Mouse (Mus musculus): ENCODE data around the gene F930015N05Rik. TPM values are rescaled to one million over a fixed set of nuclear protein-coding genes. Genes with fewer than 3 reads are reported as not detected.

Gene F930015N05Rik
- total and polyA plus RNA-seq, 2 experiments, result not detected

GRCm38 (mm10) chr11:64397612-64398011 lies 38.8 kb downstream of the F930015N05Rik start:
- TF ChIP-seq CTCF (IDR thresholded peaks at IDR 0.05; ENCODE audit: low read depth, low read length), result no peak
- TF ChIP-seq POLR2A (IDR thresholded peaks at IDR 0.05; ENCODE audit: extremely low read depth, insufficient read depth, low read length), result no peak
- H3K79me2 ChIP-seq (ENCODE audit: control insufficient read depth, insufficient read depth, low read length), result no peaks in the 10 kb centered on the region
- H3K27ac ChIP-seq (replicated peaks; ENCODE audit: insufficient read depth, low read depth, low read length), result no peak overlapping the region
- 32% methylated on average over 3 of the region's 3 CpGs for WGBS
- H3K9ac ChIP-seq (ENCODE audit: low read depth, low read length), result no peak overlapping the region
- no peaks in the 10 kb centered on the region for H3K36me3 ChIP-seq (ENCODE audit: control insufficient read depth, insufficient read depth, low read length)
- no peaks in the 10 kb centered on the region; the same call in 1 of the 2 replicates for H3K4me1 ChIP-seq (ENCODE audit: control insufficient read depth, insufficient read depth, low read length)
- no peak overlapping the region for H3K4me3 ChIP-seq (ENCODE audit: insufficient read depth, low read depth, low read length)
- DNase-seq (ENCODE audit: extremely low read depth, low read depth, low spot score), result peak; percentile 83
- H3K27me3 ChIP-seq (ENCODE audit: control insufficient read depth, insufficient read depth, low read length), result no peaks in the 10 kb centered on the region

GRCm38 (mm10) chr11:64396949-64397348 lies 39.5 kb downstream of the F930015N05Rik start:
- no peak for TF ChIP-seq POLR2A (IDR thresholded peaks at IDR 0.05; ENCODE audit: extremely low read depth, insufficient read depth, low read length)
- TF ChIP-seq CTCF (IDR thresholded peaks at IDR 0.05; ENCODE audit: low read depth, low read length), result no peak
- no peaks in the 10 kb centered on the region for H3K36me3 ChIP-seq (ENCODE audit: control insufficient read depth, insufficient read depth, low read length)
- H3K4me3 ChIP-seq (ENCODE audit: insufficient read depth, low read depth, low read length), result no peak overlapping the region
- no peaks in the 10 kb centered on the region for H3K79me2 ChIP-seq (ENCODE audit: control insufficient read depth, insufficient read depth, low read length)
- WGBS, result 72% methylated on average over 6 of the region's 6 CpGs
- no peaks in the 10 kb centered on the region for H3K27me3 ChIP-seq (ENCODE audit: control insufficient read depth, insufficient read depth, low read length)
- no peaks in the 10 kb centered on the region; the same call in 1 of the 2 replicates for H3K4me1 ChIP-seq (ENCODE audit: control insufficient read depth, insufficient read depth, low read length)
- H3K27ac ChIP-seq (replicated peaks; ENCODE audit: insufficient read depth, low read depth, low read length), result no peak overlapping the region
- no peak overlapping the region for H3K9ac ChIP-seq (ENCODE audit: low read depth, low read length)
- DNase-seq (ENCODE audit: extremely low read depth, low read depth, low spot score), result no peak

- Histone ChIP-seq H3K79me2 (ENCODE audit: control insufficient read depth, insufficient read depth, low read length) (no peaks in the 10 kb centered on the region), H3K4me1 (ENCODE audit: control insufficient read depth, insufficient read depth, low read length) (no peaks in the 10 kb centered on the region; the same call in 1 of the 2 replicates), H3K27ac (replicated peaks; ENCODE audit: insufficient read depth, low read depth, low read length) (no peak overlapping the region), H3K36me3 (ENCODE audit: control insufficient read depth, insufficient read depth, low read length) (no peaks in the 10 kb centered on the region), H3K9ac (ENCODE audit: low read depth, low read length) (no peak overlapping the region), H3K4me3 (ENCODE audit: insufficient read depth, low read depth, low read length) (no peak overlapping the region), H3K27me3 (ENCODE audit: control insufficient read depth, insufficient read depth, low read length) (no peaks in the 10 kb centered on the region)
- no peak for TF ChIP-seq CTCF (IDR thresholded peaks at IDR 0.05; ENCODE audit: low read depth, low read length)
- TF ChIP-seq POLR2A (IDR thresholded peaks at IDR 0.05; ENCODE audit: extremely low read depth, insufficient read depth, low read length), result no peak
- no peak for DNase-seq (ENCODE audit: extremely low read depth, low read depth, low spot score)
- WGBS, result 39% methylated on average over 7 of the region's 7 CpGs
Measured at GRCm38 (mm10) chr11:64396331-64396881, 40.0 kb downstream of the F930015N05Rik start.

GRCm38 (mm10) chr11:64386333-64386732 lies 50.1 kb downstream of the F930015N05Rik start:
- TF ChIP-seq POLR2A (IDR thresholded peaks at IDR 0.05; ENCODE audit: extremely low read depth, insufficient read depth, low read length), result no peak
- TF ChIP-seq CTCF (IDR thresholded peaks at IDR 0.05; ENCODE audit: low read depth, low read length), result no peak
- 88% methylated on average over 4 of the region's 4 CpGs for WGBS
- Histone ChIP-seq H3K27ac (replicated peaks; ENCODE audit: insufficient read depth, low read depth, low read length) (no peak overlapping the region), H3K4me3 (ENCODE audit: insufficient read depth, low read depth, low read length) (no peak overlapping the region), H3K27me3 (ENCODE audit: control insufficient read depth, insufficient read depth, low read length) (no peaks in the 10 kb centered on the region), H3K36me3 (ENCODE audit: control insufficient read depth, insufficient read depth, low read length) (no peaks in the 10 kb centered on the region), H3K79me2 (ENCODE audit: control insufficient read depth, insufficient read depth, low read length) (no peaks in the 10 kb centered on the region), H3K4me1 (ENCODE audit: control insufficient read depth, insufficient read depth, low read length) (no peaks in the 10 kb centered on the region), H3K9ac (ENCODE audit: low read depth, low read length) (no peak overlapping the region)
- no peak for DNase-seq (ENCODE audit: extremely low read depth, low read depth, low spot score)

Other genes with a start within 250 kb of the F930015N05Rik start
- 0.65 and 0.67 TPM in 2 replicates for gene Hs3st3a1, start 1.3 kb downstream of the F930015N05Rik start, total RNA-seq (2014; rRNA removed)
- gene Hs3st3a1, start 1.3 kb downstream of the F930015N05Rik start, polyA plus RNA-seq (2012; rRNA removed), result 0.57 and 0.71 TPM in 2 replicates

Measured in liver, adult 2 months (tissue).